Mouse (Mus musculus) hindbrain, embryonic 13.5 days (tissue): ENCODE results near the gene Foxp4. TPM values are rescaled to one million over a fixed set of nuclear protein-coding genes. Genes with fewer than 3 reads are reported as not detected.
A peak's percentile ranks its signal among the peaks of the same experiment; 100 is the strongest.

Experiments
- ATAC-seq: fragments of 200-750 bp; cut with Nextera tagmentation; 2 replicates; pipeline ENCODE4 v1.8.0; 2017; ENCODE audit warnings: moderate TSS enrichment; ENCODE audit not compliant: low FRiP score
- H3K27ac ChIP-seq: fragments of 300-500 bp; sonication (generic); 2 replicates; pipeline ENCODE4 v1.5.1; 2015; ENCODE audit warnings: inconsistent platforms, mild to moderate bottlenecking, moderate library complexity
- H3K27me3 ChIP-seq: fragments of 300-500 bp; sonication (generic); 2 replicates; pipeline ENCODE4 v1.6.1; 2015; ENCODE audit warnings: mild to moderate bottlenecking, inconsistent platforms
- H3K36me3 ChIP-seq: fragments of 300-500 bp; sonication (generic); 2 replicates; pipeline ENCODE4 v1.6.1; 2015; ENCODE audit warnings: mild to moderate bottlenecking, inconsistent platforms
- H3K4me1 ChIP-seq: fragments of 300-500 bp; sonication (generic); replicated peaks from 2 replicates; pipeline ENCODE4 v1.6.1; 2015; ENCODE audit warnings: inconsistent platforms
- H3K4me2 ChIP-seq: fragments of 300-500 bp; sonication (generic); 2 replicates; pipeline ENCODE4 v1.6.1; 2015; ENCODE audit warnings: inconsistent platforms, mild to moderate bottlenecking, moderate library complexity
- H3K4me3 ChIP-seq: fragments of 300-500 bp; sonication (generic); 2 replicates; pipeline ENCODE4 v1.5.1; 2015; ENCODE audit warnings: mild to moderate bottlenecking, inconsistent platforms
- H3K9ac ChIP-seq: fragments of 300-500 bp; sonication (generic); 2 replicates; pipeline ENCODE4 v1.6.1; 2015; ENCODE audit warnings: mild to moderate bottlenecking, inconsistent platforms
- H3K9me3 ChIP-seq: fragments of 300-500 bp; sonication (generic); 2 replicates; pipeline ENCODE4 v1.6.1; 2016; ENCODE audit warnings: inconsistent platforms
- WGBS: fragments of 180-500 bp; shearing (Covaris S2); methylation state at CpG from one replicate; pipeline ENCODE4 v1.1.7; 2015; 5-methylcytosine and 5-hydroxymethylcytosine counted together
- polyA plus RNA-seq: library from polyadenylated mRNA; unstranded; fragments of >200 nt; fragmentation: Nextera tagmentation; extraction: Ambion mirVana; gene quantifications from 2 replicates; pipeline ENCODE4 v1.2.1, GENCODE M21; 2015

The Foxp4 gene
- polyA plus RNA-seq, 1 experiment from 2014 or later = 19.9 TPM

DNA sequence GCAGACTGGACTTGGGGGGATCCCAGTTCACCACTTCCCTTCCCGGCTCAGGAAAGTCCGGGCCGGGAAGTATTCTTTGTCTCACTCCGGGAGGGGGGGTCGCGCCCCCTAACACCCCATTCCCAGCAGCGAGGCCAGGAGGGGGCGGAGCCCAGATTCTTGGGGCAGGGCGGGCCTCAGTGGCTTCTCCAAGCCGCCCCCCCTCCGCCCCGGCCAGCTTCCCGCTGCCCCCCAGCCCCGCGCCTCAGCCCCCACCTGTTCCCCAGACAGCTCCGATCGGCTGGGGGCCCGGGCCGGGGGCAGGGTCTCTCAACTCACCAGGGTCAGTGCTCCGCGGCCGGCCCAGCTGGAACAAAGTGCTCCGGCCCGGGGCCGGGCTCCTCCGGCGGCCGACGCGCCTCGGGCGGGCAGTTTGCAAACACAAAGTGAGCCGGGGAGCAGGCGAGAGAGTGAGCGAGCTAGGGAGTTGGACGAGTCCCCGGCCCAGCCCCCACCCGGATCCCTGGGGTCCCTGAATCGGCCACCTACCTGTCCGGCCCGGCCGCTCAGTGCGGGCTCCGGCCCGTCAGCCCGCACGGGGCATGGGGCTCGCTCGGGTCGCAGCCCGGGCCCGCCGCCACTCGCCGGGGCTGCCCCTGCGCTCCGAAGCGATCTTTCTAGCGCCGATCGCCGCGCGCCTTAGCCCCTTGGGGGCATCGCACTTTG lies 615 bp downstream of the Foxp4 start:
- no peaks in the 10 kb centered on the region for H3K36me3 ChIP-seq
- peaks cover 61% of the 10 kb centered on the region for H3K4me1 ChIP-seq
- H3K27me3 ChIP-seq = peaks cover 61% of the 10 kb centered on the region
- H3K4me3 ChIP-seq = peak overlapping the region; percentile 80
- under 1% methylated on average over 56 of the region's 65 CpGs for WGBS
- ATAC-seq = peak; percentile 43
- H3K9ac ChIP-seq = peak overlapping the region; percentile 83
- H3K27ac ChIP-seq = peak overlapping the region; percentile 87
- peak overlapping the region; percentile 98 for H3K4me2 ChIP-seq
- no peaks in the 10 kb centered on the region for H3K9me3 ChIP-seq

DNA sequence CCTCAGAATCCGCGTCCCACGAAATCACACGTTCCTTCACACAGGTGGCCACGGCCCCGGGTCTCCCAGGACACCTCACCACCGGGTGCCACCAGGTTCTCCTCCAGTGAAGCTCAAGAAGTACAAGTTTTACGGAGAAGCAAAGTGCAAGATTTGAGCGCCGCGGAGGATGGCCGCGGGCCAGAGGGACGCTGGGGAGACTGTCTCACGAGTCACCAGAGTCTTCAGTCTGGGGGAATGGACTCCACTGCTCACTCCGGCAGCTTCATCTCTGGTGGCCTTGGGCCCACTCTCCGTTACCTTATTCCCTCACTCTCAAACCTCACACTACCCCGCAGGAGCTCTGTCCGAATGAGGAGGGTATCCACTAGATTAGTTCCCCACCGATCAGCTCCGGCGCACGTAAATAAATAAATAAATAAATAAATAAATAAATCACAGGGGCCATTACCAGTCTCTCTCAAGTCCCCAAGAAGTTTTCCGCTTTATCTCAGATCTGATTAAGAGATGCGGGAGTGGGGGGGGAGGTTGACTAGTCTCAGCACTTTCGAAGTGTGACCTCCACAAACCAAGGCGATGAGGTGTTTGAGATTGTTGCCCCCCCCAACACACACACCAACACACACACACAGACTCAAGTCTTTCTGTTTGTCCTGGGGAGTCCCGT lies 1.3 kb downstream of the Foxp4 start:
- Histone ChIP-seq H3K27ac (peak overlapping the region; percentile 87; the same call in 1 of the 2 replicates), H3K27me3 (peaks cover 68% of the 10 kb centered on the region), H3K4me2 (peak overlapping the region; percentile 98), H3K4me3 (peak overlapping the region; percentile 80), H3K4me1 (peaks cover 63% of the 10 kb centered on the region), H3K9me3 (no peaks in the 10 kb centered on the region), H3K36me3 (no peaks in the 10 kb centered on the region), H3K9ac (peak overlapping the region; percentile 83)
- 0 out of 2 replicates have a peak, but pooled peaks have one; percentile 8 for ATAC-seq
- WGBS = under 1% methylated on average over 28 of the region's 28 CpGs

DNA sequence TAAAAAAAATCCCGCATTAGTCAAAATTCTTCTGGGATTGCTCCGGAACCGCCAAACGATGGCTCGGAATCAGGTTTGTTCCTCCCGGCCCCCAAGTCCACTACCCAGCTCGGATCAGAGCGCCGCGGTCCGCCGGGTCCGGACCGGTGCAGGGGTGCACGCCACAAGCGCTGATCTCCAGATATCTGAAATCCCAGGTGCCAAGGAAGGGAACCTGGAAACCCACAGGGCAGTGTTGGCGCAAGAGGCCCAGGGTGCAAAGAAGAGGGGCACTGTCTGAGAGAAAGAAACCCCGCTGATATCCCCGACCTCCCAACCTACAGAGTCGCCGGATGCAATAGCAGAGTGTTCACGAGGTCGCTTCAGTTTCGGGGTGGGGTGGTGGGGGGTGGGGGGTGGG lies 1.9 kb downstream of the Foxp4 start:
- peaks cover 69% of the 10 kb centered on the region for H3K4me1 ChIP-seq
- H3K4me2 ChIP-seq = peak overlapping the region; percentile 98
- peak overlapping the region; percentile 83 for H3K9ac ChIP-seq
- H3K27ac ChIP-seq = no peak overlapping the region
- H3K36me3 ChIP-seq = no peaks in the 10 kb centered on the region
- peak overlapping the region; percentile 80 for H3K4me3 ChIP-seq
- no peak for ATAC-seq
- H3K9me3 ChIP-seq = no peaks in the 10 kb centered on the region
- 2% methylated on average over 24 of the region's 24 CpGs for WGBS
- H3K27me3 ChIP-seq = peaks cover 70% of the 10 kb centered on the region

DNA sequence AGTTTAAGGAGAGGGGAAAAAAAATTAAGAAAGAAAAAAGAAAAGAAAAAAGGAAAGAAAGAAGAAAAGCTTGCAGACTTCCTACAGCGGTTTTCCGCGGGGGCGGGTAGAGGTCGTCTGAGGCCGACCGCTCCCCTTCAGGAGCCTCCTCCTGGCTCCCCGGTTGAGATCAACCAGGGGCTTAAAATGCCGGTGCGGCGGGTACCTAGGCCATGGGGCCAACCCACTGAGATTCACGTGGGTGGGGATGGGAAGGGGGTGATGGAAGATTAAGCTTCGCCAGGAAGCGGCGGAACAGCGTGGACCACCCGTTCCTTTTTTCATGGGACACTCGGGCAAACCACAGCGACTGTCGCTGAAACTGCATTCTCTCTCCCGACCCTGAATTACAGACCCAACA lies 2.3 kb downstream of the Foxp4 start:
- Histone ChIP-seq H3K4me3 (peak overlapping the region; percentile 80), H3K4me2 (peak overlapping the region; percentile 98), H3K27me3 (peaks cover 74% of the 10 kb centered on the region), H3K9ac (peak overlapping the region; percentile 83), H3K9me3 (no peaks in the 10 kb centered on the region), H3K36me3 (no peaks in the 10 kb centered on the region), H3K27ac (no peak overlapping the region), H3K4me1 (peaks cover 69% of the 10 kb centered on the region)
- ATAC-seq = no peak
- under 1% methylated on average over 21 of the region's 21 CpGs for WGBS

DNA sequence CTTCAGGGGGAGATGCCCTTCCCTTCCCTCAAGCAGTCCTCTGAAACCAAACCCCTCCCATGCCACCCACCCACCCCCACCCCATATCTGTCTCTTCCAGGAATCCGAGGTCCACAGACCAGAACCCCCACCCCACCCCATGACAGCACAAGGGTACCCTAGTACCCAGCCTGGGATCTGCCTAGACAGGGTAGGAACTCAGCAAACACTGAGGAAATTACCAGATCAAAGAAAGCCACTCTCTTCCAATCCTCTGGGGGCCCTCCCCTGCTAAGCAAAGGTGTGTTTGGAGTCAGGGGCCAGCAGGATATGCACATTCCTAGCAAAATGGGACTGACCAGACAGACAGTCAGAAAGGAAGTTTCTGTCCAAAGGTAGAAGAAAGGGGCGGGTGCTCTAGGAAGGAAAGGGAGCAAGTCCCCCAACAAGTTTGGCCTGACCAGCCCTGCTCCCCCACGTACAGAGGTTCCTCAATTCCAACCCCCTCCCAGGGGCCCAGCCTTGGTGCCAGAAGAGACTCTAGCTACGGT lies 3.2 kb downstream of the Foxp4 start:
- WGBS = 34% methylated on average over 4 of the region's 4 CpGs
- Histone ChIP-seq H3K36me3 (no peaks in the 10 kb centered on the region), H3K9ac (peak overlapping the region; percentile 83; the same call in 1 of the 2 replicates), H3K4me2 (peak overlapping the region; percentile 98), H3K4me3 (peak overlapping the region; percentile 80), H3K9me3 (no peaks in the 10 kb centered on the region), H3K27ac (no peak overlapping the region), H3K27me3 (peaks cover 78% of the 10 kb centered on the region), H3K4me1 (peaks cover 69% of the 10 kb centered on the region)
- ATAC-seq = no peak

DNA sequence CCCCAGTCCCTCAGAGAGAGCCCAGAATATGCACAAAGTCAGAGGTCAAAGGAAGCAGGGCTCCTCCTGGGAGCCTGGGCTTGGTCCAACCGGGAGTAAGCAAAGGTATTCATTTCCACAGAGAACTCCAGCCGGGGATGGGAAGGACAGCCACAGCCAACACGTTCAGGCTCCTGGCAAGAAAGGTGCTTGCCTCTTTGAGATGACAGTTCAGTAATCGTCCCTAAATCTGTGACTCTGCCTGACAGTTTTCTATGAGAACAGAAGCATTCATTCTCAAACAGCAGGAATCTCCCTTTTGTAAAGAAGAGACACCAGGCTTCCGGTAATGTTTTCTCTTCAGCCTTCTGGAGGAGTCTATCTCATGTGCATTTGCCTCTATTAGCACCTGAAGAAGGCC lies 4.6 kb downstream of the Foxp4 start:
- Histone ChIP-seq H3K27me3 (peaks cover 81% of the 10 kb centered on the region), H3K4me2 (peak overlapping the region; percentile 37), H3K4me3 (no peak overlapping the region), H3K36me3 (no peaks in the 10 kb centered on the region), H3K9me3 (no peaks in the 10 kb centered on the region), H3K27ac (no peak overlapping the region; the same call in 1 of the 2 replicates), H3K9ac (peak overlapping the region; percentile 43; the same call in 1 of the 2 replicates), H3K4me1 (peaks cover 74% of the 10 kb centered on the region)
- no peak for ATAC-seq
- 19% methylated on average over 5 of the region's 5 CpGs for WGBS

DNA sequence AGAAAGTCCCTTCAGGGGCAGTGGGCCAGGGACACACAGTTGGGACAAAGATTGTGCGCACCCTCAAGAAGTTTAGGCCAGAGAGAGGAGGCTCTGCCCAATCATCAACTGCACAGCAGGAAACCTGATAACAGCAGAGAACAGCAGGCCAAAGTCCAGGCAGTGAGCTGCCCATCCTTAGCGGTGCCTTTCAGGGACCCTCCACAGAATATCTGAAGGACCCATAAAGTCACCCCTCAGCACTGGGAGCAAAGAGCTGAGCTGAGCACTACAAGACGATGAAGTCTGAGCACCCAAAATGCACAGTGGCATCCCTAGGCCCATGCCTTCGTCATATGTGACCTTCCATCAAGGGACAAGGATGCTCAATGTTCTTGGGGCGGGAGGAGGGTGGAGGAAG lies 6.5 kb downstream of the Foxp4 start:
- WGBS = 81% methylated on average over 5 of the region's 5 CpGs
- Histone ChIP-seq H3K27me3 (peaks cover 88% of the 10 kb centered on the region), H3K4me1 (peaks cover 66% of the 10 kb centered on the region)

DNA sequence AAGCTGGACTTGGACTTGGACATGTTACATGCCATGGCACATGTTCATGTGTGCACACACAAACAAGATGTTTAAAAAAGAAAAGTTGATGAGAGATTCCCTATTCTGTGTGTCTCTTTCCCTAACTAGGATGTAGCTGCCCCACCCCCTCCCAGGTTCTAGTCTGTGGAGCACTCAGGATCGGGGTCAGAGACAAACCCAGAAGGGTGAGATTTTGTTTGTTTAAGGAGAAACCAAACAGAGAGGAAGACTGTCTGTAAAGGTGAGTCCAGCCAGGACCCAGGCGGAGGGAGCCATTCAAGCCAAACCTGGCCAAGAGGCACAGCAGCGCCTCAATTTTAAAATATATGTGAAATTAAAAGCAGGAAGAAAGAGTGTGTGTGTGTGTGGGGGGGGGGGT lies 7.2 kb downstream of the Foxp4 start:
- Histone ChIP-seq H3K27me3 (peaks cover 93% of the 10 kb centered on the region), H3K9ac (no peak overlapping the region), H3K27ac (no peak overlapping the region), H3K4me2 (no peak overlapping the region), H3K9me3 (no peaks in the 10 kb centered on the region), H3K36me3 (no peaks in the 10 kb centered on the region), H3K4me1 (peaks cover 59% of the 10 kb centered on the region), H3K4me3 (no peak overlapping the region)
- ATAC-seq = no peak
- 89% methylated on average over 3 of the region's 3 CpGs for WGBS

More for the DNA sequence above, 6.5 kb downstream of the Foxp4 start:
- H3K9me3 ChIP-seq = no peaks in the 10 kb centered on the region
- no peak for ATAC-seq
- no peaks in the 10 kb centered on the region for H3K36me3 ChIP-seq
- H3K4me3 ChIP-seq = no peak overlapping the region
- H3K4me2 ChIP-seq = no peak overlapping the region
- no peak overlapping the region for H3K27ac ChIP-seq
- no peak overlapping the region for H3K9ac ChIP-seq

DNA sequence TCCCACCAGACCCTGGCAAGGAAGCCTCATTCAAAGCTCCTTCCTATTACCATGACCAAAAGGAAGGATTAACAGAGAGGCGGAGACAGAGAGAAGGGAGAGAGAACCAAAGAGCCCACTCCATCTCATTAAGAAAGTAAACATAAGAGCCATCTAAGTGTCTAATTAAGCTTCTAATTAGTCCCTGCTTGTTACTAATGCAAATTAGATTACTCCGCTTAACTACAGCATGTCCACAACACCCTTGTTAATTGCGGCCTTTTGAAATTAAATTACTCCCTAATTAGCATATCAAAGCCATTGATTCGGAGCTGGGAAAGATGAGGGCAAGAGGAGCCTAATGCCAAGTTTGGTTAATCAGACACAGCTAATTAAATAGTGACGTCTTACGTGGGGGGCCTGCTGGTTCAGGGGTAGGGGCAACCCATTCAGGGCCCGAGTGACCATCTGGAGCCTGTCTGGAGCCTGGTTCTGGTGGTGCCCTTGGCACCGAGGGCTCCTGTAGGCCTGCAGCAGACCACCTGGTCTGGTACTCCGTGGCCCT lies 9.7 kb downstream of the Foxp4 start:
- Histone ChIP-seq H3K9ac (no peak overlapping the region), H3K36me3 (no peaks in the 10 kb centered on the region), H3K9me3 (no peaks in the 10 kb centered on the region), H3K4me2 (peak overlapping the region; percentile 16; the same call in 1 of the 2 replicates), H3K27ac (no peak overlapping the region), H3K27me3 (peaks cover 91% of the 10 kb centered on the region), H3K4me1 (peaks cover 51% of the 10 kb centered on the region), H3K4me3 (no peak overlapping the region)
- peak; percentile 59 for ATAC-seq
- 11% methylated on average over 9 of the region's 9 CpGs for WGBS

DNA sequence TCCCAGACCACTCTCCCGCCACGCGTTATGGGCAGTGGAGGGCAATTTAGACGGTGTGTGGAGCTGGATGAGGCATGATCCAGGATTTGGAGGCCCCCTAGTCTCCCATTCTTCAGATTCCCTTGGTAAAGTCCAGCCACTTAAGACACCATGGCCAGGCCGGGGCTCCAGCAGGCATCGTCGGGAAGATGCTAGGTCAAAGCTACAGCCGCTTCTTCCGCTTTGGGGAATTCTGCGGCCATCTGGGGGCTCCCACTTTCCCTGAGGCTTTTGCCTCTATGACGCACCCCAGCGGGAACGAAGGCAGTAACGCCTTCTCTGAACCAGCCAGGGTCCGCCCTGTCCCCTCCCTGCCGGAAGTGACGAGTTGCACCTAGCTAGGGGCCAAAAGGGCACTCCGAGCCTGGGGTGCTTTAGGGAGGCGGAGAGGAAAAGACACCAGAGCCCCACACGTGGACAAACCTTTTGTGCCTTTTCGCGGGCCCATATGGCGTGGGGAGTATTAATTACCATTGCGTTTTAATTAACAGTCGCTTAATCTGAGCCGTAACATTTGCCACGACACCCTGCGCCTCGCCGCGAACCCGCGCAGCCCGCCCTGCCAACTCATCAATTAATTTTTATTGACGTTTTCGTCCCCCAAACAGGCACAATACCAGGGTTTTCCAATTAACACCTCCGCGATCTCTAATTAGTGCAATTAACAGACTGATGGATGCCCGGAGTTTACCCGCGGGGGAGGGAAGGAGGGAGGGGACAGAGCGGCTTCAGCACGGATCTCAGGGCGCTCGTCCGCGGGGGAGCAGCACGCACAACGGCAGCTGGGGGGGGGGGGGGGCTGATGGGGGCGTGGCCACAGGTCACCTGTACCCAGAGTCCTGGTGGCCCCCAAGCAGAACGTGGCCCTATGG lies 15.1 kb downstream of the Foxp4 start:
- Histone ChIP-seq H3K27me3 (peaks cover 93% of the 10 kb centered on the region), H3K27ac (no peak overlapping the region), H3K4me3 (peak overlapping the region; percentile 33), H3K4me1 (peaks cover 55% of the 10 kb centered on the region), H3K9ac (peak overlapping the region; percentile 51), H3K36me3 (no peaks in the 10 kb centered on the region), H3K9me3 (no peaks in the 10 kb centered on the region), H3K4me2 (peak overlapping the region; percentile 53)
- 10% methylated on average over 48 of the region's 51 CpGs for WGBS
- ATAC-seq = peak; percentile 45

DNA sequence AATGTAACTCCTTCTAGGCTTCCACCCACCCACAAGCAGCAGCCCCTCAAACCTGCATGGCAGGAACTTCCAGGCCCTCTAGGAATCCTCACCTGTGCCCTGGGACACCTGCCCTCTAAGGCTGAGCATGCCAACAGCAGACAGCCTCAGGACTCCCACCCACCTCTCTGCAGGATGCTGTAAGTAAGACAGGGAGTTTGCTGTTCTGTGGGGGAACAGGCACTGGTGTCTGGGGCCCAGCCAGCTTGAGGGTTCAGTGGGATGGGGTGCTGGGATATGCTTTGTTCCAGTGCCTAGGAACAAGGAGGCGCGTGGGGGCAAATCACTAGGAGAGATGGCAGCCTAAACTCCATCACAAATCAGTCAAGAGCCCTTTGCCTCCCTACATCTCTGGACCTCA lies 16.4 kb downstream of the Foxp4 start:
- H3K9ac ChIP-seq = no peak overlapping the region
- peaks cover 58% of the 10 kb centered on the region for H3K4me1 ChIP-seq
- no peaks in the 10 kb centered on the region for H3K9me3 ChIP-seq
- H3K27me3 ChIP-seq = peaks cover 93% of the 10 kb centered on the region
- no peak overlapping the region for H3K4me2 ChIP-seq
- ATAC-seq = no peak
- 82% methylated on average over 2 of the region's 2 CpGs for WGBS
- 0 out of 2 replicates have a peak overlapping the region, but pooled peaks have one; percentile 23 for H3K27ac ChIP-seq
- H3K36me3 ChIP-seq = no peaks in the 10 kb centered on the region
- H3K4me3 ChIP-seq = no peak overlapping the region
